Mouse (Mus musculus) cortical plate, adult 2 months (tissue): ENCODE measurements around the gene 4921517D22Rik.

Experiments used
- CTCF ChIP-seq: fragments of 200-500 bp; IDR thresholded peaks from 2 replicates; pipeline ENCODE4 v1.5.1; 2011; ENCODE audit warnings: mild to moderate bottlenecking, control low read depth, low read length; ENCODE audit not compliant: insufficient read depth; ENCODE audit errors: extremely low read depth
- POLR2A ChIP-seq: fragments of 200-500 bp; IDR thresholded peaks from 2 replicates; pipeline ENCODE4 v1.6.1; 2011; ENCODE audit warnings: mild to moderate bottlenecking, low read length, control low read depth; ENCODE audit not compliant: insufficient read depth; ENCODE audit errors: extremely low read depth

DNA sequence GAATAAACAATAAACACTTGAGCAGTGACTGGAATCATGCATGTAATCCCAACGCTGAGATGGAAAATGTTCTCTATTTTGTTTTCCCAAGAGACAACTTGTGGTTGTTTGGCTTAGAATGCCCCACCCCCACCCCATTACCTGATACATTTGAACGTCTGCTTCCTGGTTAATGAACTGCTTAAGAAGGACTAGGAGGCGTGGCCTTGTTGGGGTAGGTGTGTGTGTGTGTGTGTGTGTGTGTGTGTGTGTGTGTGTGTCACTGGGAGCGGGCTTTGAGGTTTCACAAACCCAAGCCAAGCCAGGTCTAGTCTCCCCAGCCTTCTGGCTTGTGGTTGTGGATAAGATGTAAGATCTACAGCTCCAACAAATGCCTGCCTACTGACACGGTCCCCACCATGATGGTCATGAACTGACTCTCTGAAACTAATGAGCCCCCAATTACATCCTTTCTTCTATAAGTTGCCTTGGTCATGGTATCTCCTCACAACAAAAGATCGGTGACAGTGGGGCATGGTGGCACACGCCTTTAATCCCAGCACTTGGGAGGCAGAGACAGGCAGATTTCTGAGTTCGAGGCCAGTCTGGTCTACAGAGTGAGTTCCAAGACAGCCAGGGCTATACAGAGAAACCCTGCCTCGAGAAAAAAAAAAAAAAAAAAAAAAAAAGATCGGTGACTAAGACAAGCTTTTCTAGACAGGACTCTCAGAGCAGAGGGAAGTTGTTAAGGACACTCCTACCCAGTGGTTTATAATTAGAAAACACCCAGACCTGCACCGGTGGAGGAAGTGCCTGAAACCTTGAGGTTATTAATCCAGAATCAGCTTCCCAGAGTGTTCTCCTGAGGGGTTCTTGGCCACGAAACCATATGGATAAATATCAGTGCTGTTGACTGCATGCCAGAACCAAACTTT is 17.3 kb downstream of the 4921517D22Rik start:
- TF ChIP-seq CTCF = no peak
- no peak for TF ChIP-seq POLR2A
